Mouse (Mus musculus) retina, adult 2 months (tissue): ENCODE results near the gene Adamts10.

Source experiments
- DNase-seq: peaks from one replicate; pipeline ENCODE4 v3.0.0-alpha.2; 2012; ENCODE audit warnings: low read depth, low spot score

Adamts10 gene

GRCm38 (mm10) chr17:33523918-33524755 lies at the start of gene Adamts10:
Gene Adamts10, plus strand, starts transcription at chr17:33524204.
- DNase-seq = no peak

GRCm38 (mm10) chr17:33484020-33484419 lies 40.0 kb upstream of the Adamts10 start:
- no peak for DNase-seq

GRCm38 (mm10) chr17:33487211-33487610 lies 36.8 kb upstream of the Adamts10 start:
- no peak for DNase-seq

- no peak for DNase-seq
These were observed 36.4 kb upstream of the Adamts10 start for GRCm38 (mm10) chr17:33487652-33488051.

GRCm38 (mm10) chr17:33491371-33491770 lies 32.6 kb upstream of the Adamts10 start:
- DNase-seq = no peak

GRCm38 (mm10) chr17:33493065-33493464 lies 30.9 kb upstream of the Adamts10 start:
- no peak for DNase-seq

- no peak for DNase-seq
These were observed 29.4 kb upstream of the Adamts10 start for GRCm38 (mm10) chr17:33494586-33494985.

GRCm38 (mm10) chr17:33498918-33499317 lies 25.1 kb upstream of the Adamts10 start:
- DNase-seq = no peak

- no peak for DNase-seq
These were observed 15.6 kb upstream of the Adamts10 start for GRCm38 (mm10) chr17:33508386-33508785.

- DNase-seq = no peak
These were observed 13.8 kb upstream of the Adamts10 start for GRCm38 (mm10) chr17:33510172-33510571.

GRCm38 (mm10) chr17:33512441-33513415 lies 11.3 kb upstream of the Adamts10 start:
- no peak for DNase-seq

GRCm38 (mm10) chr17:33513874-33514273 lies 10.1 kb upstream of the Adamts10 start:
- DNase-seq = no peak

GRCm38 (mm10) chr17:33520366-33520765 lies 3.6 kb upstream of the Adamts10 start:
- DNase-seq = no peak

- no peak for DNase-seq
These were observed 530 bp upstream of the Adamts10 start for GRCm38 (mm10) chr17:33523431-33523917.

- DNase-seq = no peak
These were observed 886 bp downstream of the Adamts10 start for GRCm38 (mm10) chr17:33524806-33525373.

- no peak for DNase-seq
These were observed 2.5 kb downstream of the Adamts10 start for GRCm38 (mm10) chr17:33526506-33526905.

GRCm38 (mm10) chr17:33539106-33539675 lies 15.2 kb downstream of the Adamts10 start:
- no peak for DNase-seq

GRCm38 (mm10) chr17:33539878-33540277 lies 15.9 kb downstream of the Adamts10 start:
- DNase-seq = no peak

- DNase-seq = no peak
These were observed 25.2 kb downstream of the Adamts10 start for GRCm38 (mm10) chr17:33549212-33549611.

GRCm38 (mm10) chr17:33550388-33550787 lies 26.4 kb downstream of the Adamts10 start:
- DNase-seq = no peak

GRCm38 (mm10) chr17:33552113-33552512 lies 28.1 kb downstream of the Adamts10 start:
- DNase-seq = no peak
